Mouse (Mus musculus): Measurements from ENCODE around the gene Slc39a5.

DNA sequence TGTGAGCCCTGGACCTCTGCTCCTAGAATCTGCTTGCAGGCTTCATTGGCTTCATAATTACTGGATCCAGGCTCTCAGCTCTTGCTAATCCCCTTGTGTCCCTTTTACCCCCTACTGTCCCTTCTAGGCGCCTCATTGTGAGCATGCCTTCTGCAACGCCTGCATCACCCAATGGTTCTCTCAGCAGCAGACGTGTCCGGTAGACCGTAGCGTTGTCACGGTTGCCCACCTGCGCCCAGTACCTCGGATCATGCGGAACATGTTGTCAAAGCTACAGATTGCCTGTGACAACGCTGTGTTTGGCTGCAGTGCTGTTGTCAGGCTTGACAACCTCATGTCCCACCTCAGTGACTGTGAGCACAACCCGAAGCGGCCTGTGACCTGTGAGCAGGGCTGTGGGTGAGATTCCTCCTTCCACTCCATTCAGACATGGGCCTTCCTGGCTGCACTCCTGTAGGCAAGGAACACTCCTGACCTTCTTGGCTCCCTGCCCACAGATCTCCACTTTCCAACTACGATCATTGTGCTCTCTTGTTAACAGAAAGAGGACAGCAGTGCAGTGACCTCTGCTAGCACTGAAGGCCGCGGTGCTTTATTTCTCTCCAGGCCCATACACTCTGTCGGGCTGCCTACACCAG lies 34.3 kb upstream of the Slc39a5 start:
- TF ChIP-seq CTCF (IDR thresholded peaks at IDR 0.05; ENCODE audit: low read depth, low read length) (no peak), POLR2A (IDR thresholded peaks at IDR 0.05; ENCODE audit: extremely low read depth, insufficient read depth, low read length) (no peak)

Data from liver, adult 2 months (tissue).